Mouse (Mus musculus): Measurements from ENCODE around the gene Efcc1. TPM values are rescaled to one million over a fixed set of nuclear protein-coding genes. Genes with fewer than 3 reads are reported as not detected.

Efcc1 gene
- polyA plus RNA-seq, 2 experiments from 2014 or later = 0.60 TPM; not detected in 1

GRCm38 (mm10) chr6:87779174-87780165 is 48.8 kb downstream of the Efcc1 start:
- ATAC-seq = no peak

DNA sequence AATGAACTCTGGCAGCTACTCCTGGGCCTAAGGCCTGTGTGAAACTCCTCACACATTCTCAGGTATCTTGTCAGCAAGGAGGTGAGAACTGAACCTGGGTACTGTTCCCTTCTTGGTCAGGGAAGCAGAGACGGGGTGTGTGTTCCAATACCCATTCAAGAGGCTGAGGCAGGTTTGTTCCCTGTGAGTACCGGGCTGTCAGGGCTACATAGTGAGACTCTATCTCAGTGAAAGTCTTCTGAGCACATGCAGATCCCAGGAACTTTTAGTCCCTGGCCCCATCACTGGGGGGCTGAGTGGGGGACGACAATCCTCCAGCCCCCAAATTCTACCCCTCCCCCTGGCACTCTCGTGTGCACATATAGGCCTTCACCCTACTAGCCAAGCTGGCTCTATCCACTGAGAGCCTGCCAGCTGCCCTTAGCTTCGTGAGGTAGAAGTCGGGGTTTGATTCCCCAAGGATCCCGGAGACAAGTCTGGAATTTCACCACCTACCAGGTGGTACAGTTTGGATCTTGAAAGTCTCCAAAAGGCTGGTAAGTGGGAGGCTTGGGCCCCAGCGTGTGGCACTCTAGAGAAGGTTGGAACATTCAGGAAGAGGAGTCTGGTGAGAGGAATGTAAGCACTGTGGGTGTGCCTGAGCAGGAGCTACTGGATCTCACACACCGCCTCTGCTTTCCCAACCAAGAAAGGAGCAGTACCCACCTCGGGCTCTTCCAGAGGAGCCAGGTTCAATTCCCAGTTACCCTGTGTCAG is 50.1 kb downstream of the Efcc1 start:
- no peak for ATAC-seq

- ATAC-seq = no peak
Observed at GRCm38 (mm10) chr6:87784033-87784432, 53.4 kb downstream of the Efcc1 start.

DNA sequence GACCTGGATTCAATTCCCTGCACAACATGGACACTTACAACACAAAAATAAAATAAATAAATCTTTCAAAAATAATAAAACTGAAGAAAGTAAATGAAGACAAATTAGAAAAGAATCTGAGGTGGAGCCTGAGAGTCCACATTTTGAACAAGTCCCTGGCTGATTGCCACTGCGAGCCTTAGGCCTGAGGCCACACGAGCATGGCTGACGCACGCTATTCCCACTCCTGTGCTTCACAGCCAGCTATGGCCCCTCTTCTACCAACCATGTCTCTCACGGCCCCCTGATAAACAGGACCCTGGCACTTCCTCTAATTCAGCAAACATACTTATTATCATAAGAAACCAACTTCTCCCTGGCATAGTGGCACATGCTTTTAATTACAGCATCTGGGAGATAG is 56.0 kb downstream of the Efcc1 start:
- ATAC-seq = no peak

DNA sequence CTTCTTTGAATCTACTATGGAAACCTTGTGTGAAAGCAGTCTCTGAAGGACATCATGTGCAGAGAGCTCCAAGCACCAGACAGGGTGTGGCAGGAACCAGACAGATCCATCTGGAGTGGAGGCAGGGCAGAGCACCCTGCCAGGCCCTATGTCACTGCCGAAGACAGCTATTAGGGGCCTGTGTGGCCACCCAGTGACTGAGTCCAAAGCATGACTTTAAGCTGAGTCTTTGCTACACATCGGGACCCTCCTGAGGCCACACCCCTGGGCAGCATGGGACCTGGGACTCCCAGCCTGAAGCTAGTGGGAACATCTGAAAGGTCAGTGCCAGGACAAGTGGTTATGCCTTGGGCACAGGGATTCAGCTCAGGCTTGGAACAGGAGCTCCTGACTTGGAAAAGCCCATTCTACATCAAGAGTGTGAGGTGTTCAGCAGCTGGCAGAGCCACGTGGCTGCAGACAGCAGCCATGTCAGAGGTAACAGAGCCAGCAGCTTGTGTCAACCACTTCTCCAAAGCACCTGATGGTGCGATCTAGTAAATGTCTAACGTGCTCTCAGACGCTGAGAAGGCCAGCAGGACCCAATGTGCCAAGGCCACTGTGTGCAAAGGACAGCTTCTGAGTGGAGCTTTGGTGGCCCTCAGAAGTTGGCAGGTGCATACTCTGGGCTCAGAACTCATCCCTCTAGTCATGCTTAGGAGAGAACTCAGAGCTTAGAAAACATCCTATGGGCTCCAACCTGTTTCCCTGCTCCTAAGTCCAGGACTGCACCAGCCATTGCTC is 56.6 kb downstream of the Efcc1 start:
- ATAC-seq = no peak

- no peak for ATAC-seq
Observed at GRCm38 (mm10) chr6:87788266-87788895, 57.7 kb downstream of the Efcc1 start.

GRCm38 (mm10) chr6:87788896-87789587 is 58.4 kb downstream of the Efcc1 start:
- ATAC-seq = no peak

- no peak for ATAC-seq
Observed at GRCm38 (mm10) chr6:87789791-87790190, 59.1 kb downstream of the Efcc1 start.

- no peak for ATAC-seq
Observed at GRCm38 (mm10) chr6:87790779-87791480, 60.3 kb downstream of the Efcc1 start.

GRCm38 (mm10) chr6:87791826-87792225 is 61.2 kb downstream of the Efcc1 start:
- no peak for ATAC-seq

DNA sequence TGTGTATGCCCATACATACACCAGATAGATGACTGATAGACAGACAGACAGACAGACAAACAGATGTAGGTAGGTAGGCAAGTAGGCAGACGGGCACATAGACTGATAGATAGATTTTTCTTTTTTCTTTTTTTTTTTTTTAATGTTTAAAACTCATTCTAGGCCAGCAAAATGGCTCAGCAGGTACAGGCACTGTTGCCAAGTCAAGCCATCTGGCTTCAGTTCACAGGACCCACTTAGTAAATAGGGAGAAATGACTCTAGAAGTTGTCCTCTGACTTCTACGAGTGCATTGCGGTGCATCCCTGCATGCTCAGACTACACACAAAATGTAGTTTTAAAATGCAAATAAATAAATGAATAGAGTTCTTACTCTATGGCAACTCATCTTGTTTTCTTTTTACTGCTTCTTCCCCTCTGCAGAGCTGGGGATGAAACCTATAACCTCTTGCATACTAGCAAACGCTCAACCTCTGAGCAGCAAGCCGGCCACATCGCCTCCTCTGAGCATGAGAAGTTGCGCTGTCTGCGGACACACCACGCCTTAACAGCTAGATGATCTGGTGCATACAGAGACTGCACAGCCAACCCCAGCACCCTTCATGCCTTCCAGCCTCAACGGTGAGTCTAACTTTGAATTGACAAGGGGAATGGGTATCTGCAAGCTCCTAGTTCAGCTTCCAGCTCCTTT is 63.3 kb downstream of the Efcc1 start:
- ATAC-seq = no peak

DNA sequence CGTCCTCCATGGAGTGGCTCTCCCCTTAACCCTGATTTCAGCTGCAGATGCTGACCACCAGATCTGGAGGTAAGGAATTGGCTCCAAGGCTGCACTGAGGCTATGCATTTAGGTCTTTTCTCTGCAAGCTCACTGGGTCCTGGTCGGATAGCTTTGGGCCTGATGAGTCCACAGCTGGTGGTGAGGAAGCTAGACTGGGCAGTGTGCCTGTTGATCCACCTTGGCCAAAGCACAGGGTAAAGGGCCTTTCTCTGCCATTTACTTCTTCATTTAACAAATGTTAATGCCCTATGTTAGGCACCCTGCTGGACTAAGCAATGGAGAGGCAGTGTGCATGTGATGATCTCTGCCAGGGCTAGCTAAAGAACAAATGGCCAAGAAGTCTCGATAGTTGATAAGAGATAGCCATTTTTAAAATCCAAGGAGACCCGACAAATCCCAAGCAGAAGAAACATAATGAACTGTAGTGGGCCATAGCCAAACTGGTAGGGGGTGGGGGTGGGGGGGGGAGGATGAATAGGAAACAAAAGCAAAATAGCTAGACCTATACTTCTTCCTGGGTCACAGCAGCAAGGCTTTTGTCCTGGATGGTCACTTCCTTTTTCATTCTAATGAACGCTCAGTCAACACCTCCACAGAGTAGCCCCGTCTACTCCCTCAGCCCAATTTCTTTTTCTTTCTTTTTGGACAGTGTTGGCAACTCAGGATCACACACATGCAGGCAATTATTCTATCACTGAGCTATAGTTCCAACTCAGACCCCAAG is 64.9 kb downstream of the Efcc1 start:
- ATAC-seq = no peak

- ATAC-seq = no peak
Observed at GRCm38 (mm10) chr6:87796251-87796880, 65.7 kb downstream of the Efcc1 start.

DNA sequence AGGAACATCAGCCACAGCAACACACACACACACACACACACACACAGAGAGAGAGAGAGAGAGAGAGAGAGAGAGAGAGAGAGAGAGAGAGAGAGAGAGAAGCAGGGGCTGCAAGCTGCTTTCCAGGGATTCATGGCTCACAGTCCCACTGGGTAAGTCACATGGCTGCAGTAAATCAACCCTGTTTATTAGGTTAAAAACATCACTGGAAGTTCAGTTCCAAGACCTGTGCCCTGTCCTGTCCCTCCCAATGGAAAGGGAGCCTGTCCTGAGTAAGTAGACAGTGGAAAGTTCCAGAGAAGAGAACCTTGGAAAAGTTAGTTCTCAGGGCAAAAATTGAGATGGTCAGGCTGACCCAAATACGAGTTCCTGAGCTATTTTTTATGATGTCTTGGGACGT is 66.7 kb downstream of the Efcc1 start:
- ATAC-seq = no peak

DNA sequence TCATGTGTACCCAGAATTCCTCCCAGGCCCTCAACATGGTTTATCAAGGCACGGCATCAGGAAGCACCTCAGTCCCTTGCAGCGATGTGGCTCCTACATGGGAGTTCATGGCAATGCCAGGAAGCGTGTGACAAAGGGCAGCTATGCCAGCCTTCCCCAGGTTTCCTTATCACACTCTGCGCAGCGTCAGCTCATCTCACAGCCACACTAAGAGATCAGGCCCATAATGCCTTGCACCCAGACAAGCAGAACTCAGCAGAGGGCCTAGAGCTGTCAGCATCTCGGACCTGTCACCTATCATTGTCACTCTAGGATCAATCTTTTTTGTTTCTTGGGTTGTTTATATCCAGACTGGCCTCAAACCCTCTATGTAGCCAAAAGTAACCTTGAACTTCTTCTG is 68.9 kb downstream of the Efcc1 start:
- ATAC-seq = no peak

GRCm38 (mm10) chr6:87802462-87802861 is 71.8 kb downstream of the Efcc1 start:
- no peak for ATAC-seq

DNA sequence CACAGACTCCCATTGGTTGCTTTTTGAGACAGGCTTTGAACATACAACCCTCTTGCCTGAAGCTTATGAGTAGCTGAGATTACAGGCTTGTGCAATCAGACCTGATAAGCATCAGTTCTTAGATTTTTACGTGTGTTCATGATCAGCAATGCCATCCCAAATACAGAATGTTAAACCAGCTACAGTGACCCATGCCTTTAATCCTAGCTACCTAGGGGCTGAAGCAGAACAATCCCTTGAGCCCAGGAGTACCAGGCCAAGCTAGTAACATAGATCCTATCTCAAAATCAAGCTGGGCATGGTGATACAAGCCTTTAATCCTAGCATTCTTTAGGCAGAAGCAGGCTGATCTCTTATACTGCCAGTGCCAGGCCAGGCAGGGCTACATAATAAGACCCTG is 73.4 kb downstream of the Efcc1 start:
- ATAC-seq = no peak

- no peak for ATAC-seq
Observed at GRCm38 (mm10) chr6:87804886-87805285, 74.2 kb downstream of the Efcc1 start.

DNA sequence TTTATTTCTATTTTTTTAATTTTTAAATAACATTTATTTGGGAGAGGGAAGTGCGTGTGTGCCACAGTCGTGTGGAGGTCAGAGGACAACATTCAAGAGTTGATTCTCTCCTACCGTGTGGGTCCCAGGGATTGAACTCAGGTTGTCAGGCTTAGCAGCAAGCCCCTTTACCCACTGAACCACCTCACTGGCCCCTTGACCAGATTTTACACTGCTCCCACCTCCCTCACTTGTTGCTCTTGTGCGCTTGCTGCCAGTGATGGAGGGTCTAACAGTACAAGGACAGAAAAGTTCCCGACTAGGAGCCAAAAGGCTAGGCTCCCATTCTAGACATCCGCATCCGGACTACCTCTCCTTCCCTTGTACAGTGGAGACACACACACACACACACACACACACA is 74.8 kb downstream of the Efcc1 start:
- no peak for ATAC-seq
